Mouse (Mus musculus) heart, adult 18-20 months (tissue): ENCODE data around the gene Olfr1037. TPM values are rescaled to one million over a fixed set of nuclear protein-coding genes. Genes with fewer than 3 reads are reported as not detected.
"Not testable (repeated sequence)": the region's sequence is repeated elsewhere in the genome, so short reads cannot be mapped to it uniquely, and the experiment has no call there.

Source experiments
- DNase-seq, 2 experiments: peaks; one replicate each; pipeline ENCODE4 v3.0.0; 2021 to 2022; ENCODE audit warnings: mixed read lengths in 1 of 2
- long read RNA-seq, 2 experiments: library from polyadenylated mRNA; stranded (forward); transcript quantifications; one replicate each; pipeline ENCODE4 v2.0.0; 2021
- total RNA-seq, 2 experiments: library from RNA; stranded (reverse); gene quantifications; 2 replicates each; pipeline ENCODE4 v1.2.3; 2021

The Olfr1037 gene
- not detected for total RNA-seq
- long read RNA-seq, experiment 1 = 0 reads
- long read RNA-seq, experiment 2 = 0 reads

DNA sequence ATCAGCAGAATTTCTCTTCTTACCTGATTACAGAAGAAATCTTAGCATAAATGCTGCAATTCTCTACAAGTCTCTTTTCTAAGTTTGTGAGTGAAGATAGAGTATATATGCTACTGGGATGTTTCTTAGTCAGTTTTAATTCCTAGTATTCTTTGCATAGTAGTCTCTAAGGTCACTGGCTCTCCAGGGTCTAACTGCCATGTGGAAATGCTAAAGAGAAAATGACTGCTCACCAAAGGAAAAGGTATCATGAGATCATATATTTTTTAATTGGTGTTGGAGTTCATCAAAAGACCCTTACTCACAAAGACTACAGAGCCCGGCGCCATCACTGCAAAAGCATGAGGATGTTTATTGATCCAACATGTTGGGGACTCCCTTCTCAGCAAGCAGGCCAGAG is at the start of gene Olfr1037:
TSS of gene Olfr1037 (minus strand) at position 101 of the 400 bp plus-strand sequence.
- DNase-seq = no peak

- no peak for DNase-seq
These were observed 48.6 kb upstream of the Olfr1037 start, which contains the start of gene Olfr1039 for GRCm38 (mm10) chr2:86135828-86136227. Gene Olfr1039 (minus strand): TSS chr2:86135928.

- DNase-seq = not testable (repeated sequence)
These were observed 6.7 kb downstream of the Olfr1037 start for GRCm38 (mm10) chr2:86080478-86080877.

DNA sequence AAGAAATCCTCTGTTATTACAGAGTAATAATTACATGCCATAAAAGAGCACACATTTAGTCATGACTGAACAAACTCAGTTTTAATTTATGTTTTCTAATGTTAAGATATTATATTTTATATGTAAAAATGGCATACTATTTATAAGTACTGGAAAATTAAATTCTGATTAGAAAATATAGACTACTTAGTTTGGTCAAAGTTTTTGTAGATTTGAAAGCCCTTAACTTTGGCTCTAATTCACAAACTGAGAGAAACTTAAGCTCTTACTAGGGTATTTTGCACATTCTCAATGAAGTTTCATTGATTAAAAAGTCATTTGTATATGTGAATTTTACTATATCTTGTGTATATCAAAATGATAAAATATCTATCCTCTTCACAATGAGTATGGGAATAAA is 13.5 kb downstream of the Olfr1037 start, which contains the start of gene Olfr1036:
TSS of gene Olfr1036 (plus strand) at position 301 of the 400 bp plus-strand sequence.
- not testable (repeated sequence) for DNase-seq

- no peak for DNase-seq
These were observed 17.0 kb downstream of the Olfr1037 start for GRCm38 (mm10) chr2:86070189-86070588.

DNA sequence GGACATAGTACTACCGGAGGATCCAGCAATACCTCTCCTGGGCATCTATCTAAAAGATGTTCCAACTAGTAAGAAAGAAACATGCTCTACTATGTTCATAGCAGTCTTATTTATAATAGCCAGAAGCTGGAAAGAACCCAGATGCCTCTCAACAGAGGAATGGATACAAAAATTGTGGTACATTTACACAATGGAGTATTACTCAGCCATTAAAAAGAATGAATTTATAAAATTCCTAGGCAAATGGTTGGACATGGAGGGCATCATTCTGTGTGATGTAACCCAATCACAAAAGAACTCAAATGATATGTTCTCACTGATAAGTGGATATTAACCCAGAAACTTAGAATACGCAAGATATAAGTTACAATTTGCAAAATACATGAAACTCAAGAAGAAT is 23.4 kb downstream of the Olfr1037 start:
- DNase-seq = not testable (repeated sequence)

DNA sequence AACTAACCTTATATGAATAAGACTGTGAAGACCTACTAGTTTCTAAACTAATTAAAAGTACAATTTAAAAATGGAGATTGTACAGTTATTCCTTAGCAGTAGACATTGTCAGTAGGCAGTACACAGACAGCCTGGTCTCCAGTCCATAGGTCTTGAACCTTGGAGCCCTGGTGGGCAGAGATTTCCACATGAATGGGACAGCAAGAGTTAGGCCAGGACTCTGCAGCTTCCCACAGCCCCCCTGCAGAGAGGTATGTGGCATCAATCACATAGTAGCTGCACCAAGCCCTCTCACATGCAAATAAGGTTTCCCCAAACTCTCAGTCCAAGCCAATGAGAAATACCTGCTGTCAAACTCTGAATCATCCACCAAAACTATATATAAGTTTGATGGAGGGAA is 36.4 kb downstream of the Olfr1037 start:
- DNase-seq = not testable (repeated sequence)

GRCm38 (mm10) chr2:86045561-86045960 is 41.6 kb downstream of the Olfr1037 start, which contains the start of gene Olfr1034:
Gene Olfr1034 (plus strand): TSS chr2:86045861.
- no peak for DNase-seq

Other genes starting within 250 kb of the Olfr1037 start
- gene Olfr1019, start 241.9 kb downstream of the Olfr1037 start, total RNA-seq = not detected
- not detected for gene Olfr1020, start 240.4 kb downstream of the Olfr1037 start, total RNA-seq
- not detected for gene Olfr1022, start 218.8 kb downstream of the Olfr1037 start, total RNA-seq
- not detected for gene Olfr1023, start 201.7 kb downstream of the Olfr1037 start, total RNA-seq
- not detected for gene Olfr1024, start 182.3 kb downstream of the Olfr1037 start, total RNA-seq
- gene Olfr1025-ps1, start 172.2 kb downstream of the Olfr1037 start, total RNA-seq = not detected
- gene Olfr1026, start 165.8 kb downstream of the Olfr1037 start, total RNA-seq = not detected
- gene Olfr1028, start 136.9 kb downstream of the Olfr1037 start, total RNA-seq = not detected
- not detected for gene Olfr1029, start 113.5 kb downstream of the Olfr1037 start, total RNA-seq
- not detected for gene Olfr1030, start 108.1 kb downstream of the Olfr1037 start, total RNA-seq
- not detected for gene Olfr1031, start 97.1 kb downstream of the Olfr1037 start, total RNA-seq
- not detected for gene Olfr1032, start 81.8 kb downstream of the Olfr1037 start, total RNA-seq
- gene Olfr1033, start 66.8 kb downstream of the Olfr1037 start, total RNA-seq = 1 to 10 TPM; 5.0 to 6.7 TPM
- under 1 TPM; 0.07 to 0.23 TPM for gene Olfr1034, start 41.5 kb downstream of the Olfr1037 start, total RNA-seq
- not detected for gene Olfr1036, start 13.4 kb downstream of the Olfr1037 start, total RNA-seq
- not detected for gene Olfr1039, start 48.5 kb upstream of the Olfr1037 start, total RNA-seq
- gene Olfr1040, start 59.3 kb upstream of the Olfr1037 start, total RNA-seq = not detected
- not detected for gene Olfr1042, start 74.5 kb upstream of the Olfr1037 start, total RNA-seq
- not detected for gene Olfr1043, start 80.1 kb upstream of the Olfr1037 start, total RNA-seq
- not detected for gene Olfr1044, start 90.4 kb upstream of the Olfr1037 start, total RNA-seq
- gene Olfr52, start 98.3 kb upstream of the Olfr1037 start, total RNA-seq = not detected
- gene Olfr1045, start 115.6 kb upstream of the Olfr1037 start, total RNA-seq = not detected
- gene Olfr1046, start 131.9 kb upstream of the Olfr1037 start, total RNA-seq = not detected
- gene Olfr1047, start 144.0 kb upstream of the Olfr1037 start, total RNA-seq = not detected
- gene Olfr1048, start 152.9 kb upstream of the Olfr1037 start, total RNA-seq = not detected
- not detected for gene Olfr1049, start 170.9 kb upstream of the Olfr1037 start, total RNA-seq
- not detected for gene Olfr1051, start 191.7 kb upstream of the Olfr1037 start, total RNA-seq
- not detected for gene Olfr1052, start 205.1 kb upstream of the Olfr1037 start, total RNA-seq
- gene Olfr1053, start 227.9 kb upstream of the Olfr1037 start, total RNA-seq = not detected
- gene Olfr1054, start 248.0 kb upstream of the Olfr1037 start, total RNA-seq = not detected